Mouse (Mus musculus) left cerebral cortex, adult 2 months (tissue): ENCODE measurements around the gene Cort. TPM values are rescaled to one million over a fixed set of nuclear protein-coding genes. Genes with fewer than 3 reads are reported as not detected.

Experiments used
- DNase-seq, 2 experiments: peaks; one replicate each; pipeline ENCODE4 v3.0.0; 2021 to 2022; ENCODE audit warnings: low spot score in 2 of 2, mixed read lengths in 1 of 2; ENCODE audit errors: extremely low spot score in 1 of 2
- H3K27ac ChIP-seq: fragments of 200-600 bp; 2 replicates; pipeline ENCODE4 v1.8.1; 2022
- H3K4me3 ChIP-seq: fragments of 200-600 bp; 2 replicates; pipeline ENCODE4 v1.8.1; 2022
- CTCF ChIP-seq: fragments of 200-600 bp; IDR thresholded peaks from 2 replicates; pipeline ENCODE4 v1.8.1; 2022; ENCODE audit warnings: antibody characterized with exemption, mild to moderate bottlenecking, moderate library complexity
- intact Hi-C: fragments of 180-260 bp; cut with DNase I; formaldehyde crosslinking; loops from one replicate; pipeline ENCODE4 v1.15.1; 2025
- total RNA-seq, 2 experiments: library from RNA; stranded (reverse); gene quantifications; 2 replicates each; pipeline ENCODE4 v1.2.3; 2021

Gene Cort
- total RNA-seq, 2 experiments from 2014 or later: 12.6 to 14.1 TPM

DNA sequence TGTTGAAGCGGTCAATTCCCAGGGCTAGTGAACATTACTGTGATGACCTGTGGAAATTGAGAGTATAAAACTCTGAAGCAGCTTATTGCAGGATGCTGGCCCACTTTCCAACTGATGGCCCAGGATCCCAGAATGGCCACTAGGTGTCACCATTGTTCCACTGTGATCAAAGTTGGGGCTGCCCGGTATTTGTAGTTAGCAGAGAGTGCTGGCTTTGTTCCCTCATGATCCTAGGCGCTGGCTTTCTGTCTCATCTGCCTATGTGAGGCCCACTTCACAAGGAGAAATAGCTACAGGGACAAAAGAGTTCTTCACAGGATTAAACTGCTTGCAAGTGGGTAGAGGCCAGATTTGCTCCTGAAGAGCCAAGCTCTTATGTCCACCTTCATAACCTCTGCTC is 17.9 kb upstream of the Cort start:
- no peak overlapping the region for H3K27ac ChIP-seq
- intact Hi-C loops: loop anchor here (2.0 to 10.0 kb wide), 4 partner anchors 38 to 570 kb away; no protein-coding TSS in a partner anchor
- peak; percentile 98 for TF ChIP-seq CTCF
- H3K4me3 ChIP-seq: no peak overlapping the region
- DNase-seq: peak; percentile 79 to 84

DNA sequence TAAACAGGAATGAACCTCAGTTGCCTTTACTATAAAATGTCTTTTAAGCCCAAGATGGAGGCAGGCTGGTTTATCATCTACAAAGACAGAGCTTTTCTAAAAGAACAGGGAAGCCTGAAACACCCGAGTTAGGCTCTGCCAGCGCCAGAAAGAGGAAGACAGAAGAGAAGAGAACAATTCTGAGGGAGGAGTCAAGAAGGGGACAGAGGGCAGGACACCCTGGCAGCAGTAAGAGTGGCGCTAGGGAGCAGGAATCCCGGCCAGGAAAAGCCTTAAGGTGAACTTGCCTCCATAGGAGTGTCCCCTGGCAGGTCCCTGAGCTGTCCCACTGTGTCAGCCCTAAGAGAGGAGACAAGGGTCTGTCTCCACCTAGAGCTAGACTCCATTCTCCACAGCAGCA is 17.0 kb upstream of the Cort start:
- intact Hi-C loops: loop anchor here (5.0 to 10.0 kb wide), 3 partner anchors 301 to 571 kb away; no protein-coding TSS in a partner anchor
- no peak for DNase-seq
- TF ChIP-seq CTCF: no peak

DNA sequence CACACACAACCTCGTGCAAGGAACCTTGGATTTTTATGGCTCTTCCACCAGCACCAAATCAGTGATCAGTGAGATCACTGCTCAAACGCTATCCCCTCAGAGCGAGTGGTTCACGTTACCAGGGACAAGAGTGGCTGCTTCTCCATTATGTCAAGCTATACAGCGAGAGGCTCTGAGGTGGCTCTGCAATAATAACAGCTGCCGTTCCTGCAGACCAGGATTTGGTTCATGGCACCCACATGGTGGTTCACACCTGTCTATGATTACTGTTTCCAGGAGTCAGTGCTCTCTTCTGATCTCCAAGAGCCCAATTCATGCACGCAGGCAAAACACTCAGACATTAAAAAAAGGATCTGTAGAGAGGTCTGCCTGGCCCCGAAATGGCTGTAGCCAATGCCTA is 12.0 kb upstream of the Cort start:
- H3K27ac ChIP-seq: no peak overlapping the region
- no peak overlapping the region for H3K4me3 ChIP-seq
- intact Hi-C loops: loop anchor here (5.0 kb wide), 1 partner anchor 169 kb away; the partner anchor contains the start of gene Kif1b
- no peak for TF ChIP-seq CTCF
- DNase-seq: no peak

More for the DNA sequence above, 17.0 kb upstream of the Cort start:
- H3K27ac ChIP-seq: no peak overlapping the region
- no peak overlapping the region for H3K4me3 ChIP-seq

DNA sequence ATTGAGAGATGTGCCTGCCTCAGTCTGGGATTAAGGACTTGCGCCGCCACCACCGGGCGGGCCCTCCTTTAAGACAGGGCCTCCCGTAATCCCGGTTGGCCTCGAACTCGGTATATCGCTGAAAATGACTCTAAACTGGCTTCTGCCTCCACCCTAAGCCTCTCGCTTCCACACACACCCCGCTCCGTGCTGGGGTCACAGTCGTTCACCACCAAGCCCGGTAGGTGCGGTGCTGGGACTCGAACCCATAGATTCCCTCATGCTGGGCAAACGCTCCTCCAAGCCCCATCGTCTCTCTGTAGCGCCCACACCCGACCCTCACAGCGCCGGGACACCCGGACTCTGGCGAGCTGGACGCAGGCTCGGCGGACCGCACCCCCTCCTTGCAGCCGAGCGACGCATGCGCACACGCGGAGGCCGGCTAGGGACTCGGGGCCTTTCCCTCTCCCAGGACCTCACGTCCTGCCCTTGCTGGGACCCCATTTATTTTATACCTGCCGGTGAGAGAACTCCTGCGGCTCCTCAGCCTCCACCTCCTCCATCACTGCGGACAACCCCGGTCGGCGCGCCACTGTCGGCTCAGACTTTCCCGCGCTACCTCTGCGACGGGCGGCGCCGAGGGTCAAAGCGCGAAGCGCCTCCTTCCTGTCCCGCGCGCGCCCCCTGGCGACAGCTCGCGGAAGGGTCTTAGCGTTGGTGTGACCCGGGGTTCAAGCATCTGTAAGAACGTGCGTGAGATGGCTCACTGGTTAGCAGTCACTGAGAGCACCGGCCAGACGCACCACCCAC is 10.6 kb upstream of the Cort start, which contains the start of gene Cenps:
Cenps (minus strand) TSS at position 648 of the 789 bp plus-strand sequence.
- H3K4me3 ChIP-seq: peak within 1 kb of the TSS; percentile 82
- H3K27ac ChIP-seq: peak within 1 kb of the TSS; percentile 80
- DNase-seq: peak; percentile 89 to 92
- intact Hi-C loops: loop anchor here (5.0 kb wide), 1 partner anchor 170 kb away; the partner anchor contains the start of gene Kif1b
- peak; percentile 98 for TF ChIP-seq CTCF

DNA sequence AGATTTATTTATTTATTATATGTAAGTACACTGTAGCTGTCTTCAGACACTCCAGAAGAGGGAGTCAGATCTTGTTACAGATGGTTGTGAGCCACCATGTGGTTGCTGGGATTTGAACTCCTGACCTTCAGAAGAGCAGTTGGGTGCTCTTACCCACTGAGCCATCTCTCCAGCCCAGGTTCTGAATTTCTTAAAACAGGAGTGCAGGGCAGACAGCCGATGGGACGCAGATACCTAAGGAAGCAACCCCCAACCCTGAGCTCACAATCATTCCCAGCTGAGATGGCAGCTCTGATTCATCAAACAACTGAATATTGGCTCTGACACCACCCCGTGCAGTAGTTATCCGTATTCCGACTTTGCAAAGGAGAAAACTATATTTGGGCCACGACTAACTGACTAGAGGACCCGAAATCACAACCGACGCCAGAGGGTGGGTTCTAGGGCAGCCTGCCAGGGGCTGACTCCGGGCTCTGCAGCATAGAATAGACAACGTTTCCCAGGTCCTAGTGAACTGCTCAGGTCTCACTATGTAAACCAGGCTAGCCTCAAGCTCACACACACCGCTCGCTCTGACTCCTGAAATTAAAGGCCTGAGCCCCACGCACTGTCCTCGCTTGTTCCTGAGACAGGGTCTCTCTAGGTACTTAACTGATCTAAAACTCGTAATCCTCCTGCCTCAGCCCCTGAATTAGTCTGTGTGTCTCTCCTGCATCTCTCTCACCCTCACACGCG is 9.7 kb upstream of the Cort start:
- peak overlapping the region; percentile 82 for H3K4me3 ChIP-seq
- peak overlapping the region; percentile 80; the same call in 1 of the 2 replicates for H3K27ac ChIP-seq
- no peak for TF ChIP-seq CTCF
- DNase-seq: no peak
- intact Hi-C loops: loop anchor here (5.0 kb wide), 1 partner anchor 171 kb away; the partner anchor contains the start of gene Kif1b

GRCm38 (mm10) chr4:149133395-149133794 is 6.8 kb upstream of the Cort start:
- Histone ChIP-seq H3K27ac (no peak overlapping the region), H3K4me3 (no peak overlapping the region)
- intact Hi-C loops: no loop called here
- TF ChIP-seq CTCF: no peak
- DNase-seq: no peak

- Histone ChIP-seq H3K4me3 (no peak overlapping the region), H3K27ac (no peak overlapping the region)
- intact Hi-C loops: no loop called here
- DNase-seq: no peak
- no peak for TF ChIP-seq CTCF
Observed at GRCm38 (mm10) chr4:149131789-149132565, 5.4 kb upstream of the Cort start.

GRCm38 (mm10) chr4:149131021-149131752 is 4.6 kb upstream of the Cort start:
- no peak for TF ChIP-seq CTCF
- H3K27ac ChIP-seq: no peak overlapping the region
- intact Hi-C loops: no loop called here
- no peak overlapping the region for H3K4me3 ChIP-seq
- no peak for DNase-seq

DNA sequence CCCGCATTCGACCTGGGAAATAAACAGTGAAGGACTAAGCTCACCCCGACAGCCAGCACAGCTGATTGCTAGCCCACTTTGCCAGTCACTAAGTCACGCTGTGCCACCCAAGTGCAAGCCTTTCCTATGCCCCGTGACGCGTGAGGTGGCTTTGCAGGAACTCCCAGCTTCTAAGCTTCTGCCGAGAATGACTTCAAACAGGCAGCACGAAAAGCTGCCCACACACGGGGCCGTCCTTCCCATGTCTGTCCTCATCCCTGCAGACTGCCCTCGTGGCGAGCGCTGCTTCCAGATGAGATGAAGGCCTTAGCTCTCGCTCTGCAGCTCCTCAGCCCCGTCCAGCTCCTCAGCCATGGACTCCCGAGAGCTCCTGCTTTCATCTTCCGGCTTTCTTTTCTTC is 1.9 kb upstream of the Cort start:
- no peak for TF ChIP-seq CTCF
- no peak overlapping the region for H3K27ac ChIP-seq
- H3K4me3 ChIP-seq: no peak overlapping the region
- intact Hi-C loops: no loop called here
- DNase-seq: peak in 1 of 2 experiments; percentile 31

DNA sequence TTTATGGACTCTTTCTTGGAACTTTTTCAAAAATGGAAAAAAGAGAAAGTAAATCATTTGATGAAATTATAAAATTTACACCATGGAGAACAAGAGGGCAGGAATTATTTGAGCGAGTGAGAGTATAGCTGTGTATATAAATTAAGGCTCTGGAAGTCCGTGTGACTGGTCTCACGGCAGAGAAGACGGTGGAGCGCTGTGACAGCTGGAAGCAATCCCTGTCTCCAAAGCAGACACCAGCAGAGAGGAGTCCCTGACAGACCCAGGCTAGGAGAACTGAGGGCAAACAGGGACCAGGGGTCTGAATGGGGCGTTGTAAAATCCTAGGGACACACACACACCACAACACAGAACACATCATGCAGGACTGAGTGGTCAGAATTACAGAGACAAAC is 451 bp downstream of the Cort start:
- DNase-seq: no peak
- H3K4me3 ChIP-seq: no peak overlapping the region
- no peak overlapping the region for H3K27ac ChIP-seq
- intact Hi-C loops: no loop called here
- TF ChIP-seq CTCF: no peak
